Mouse (Mus musculus) naive thymus-derived CD4-positive, alpha-beta T cell, adult 2 months (primary cell): ENCODE results near the gene Rad54l.

ENCODE experiments used
- DNase-seq: peaks from one replicate; pipeline ENCODE4 v3.0.0-alpha.2; 2011; ENCODE audit warnings: low read depth

Rad54l gene

GRCm38 (mm10) chr4:116140801-116141574 is 17.5 kb upstream of the Rad54l start:
- DNase-seq, result no peak

DNA sequence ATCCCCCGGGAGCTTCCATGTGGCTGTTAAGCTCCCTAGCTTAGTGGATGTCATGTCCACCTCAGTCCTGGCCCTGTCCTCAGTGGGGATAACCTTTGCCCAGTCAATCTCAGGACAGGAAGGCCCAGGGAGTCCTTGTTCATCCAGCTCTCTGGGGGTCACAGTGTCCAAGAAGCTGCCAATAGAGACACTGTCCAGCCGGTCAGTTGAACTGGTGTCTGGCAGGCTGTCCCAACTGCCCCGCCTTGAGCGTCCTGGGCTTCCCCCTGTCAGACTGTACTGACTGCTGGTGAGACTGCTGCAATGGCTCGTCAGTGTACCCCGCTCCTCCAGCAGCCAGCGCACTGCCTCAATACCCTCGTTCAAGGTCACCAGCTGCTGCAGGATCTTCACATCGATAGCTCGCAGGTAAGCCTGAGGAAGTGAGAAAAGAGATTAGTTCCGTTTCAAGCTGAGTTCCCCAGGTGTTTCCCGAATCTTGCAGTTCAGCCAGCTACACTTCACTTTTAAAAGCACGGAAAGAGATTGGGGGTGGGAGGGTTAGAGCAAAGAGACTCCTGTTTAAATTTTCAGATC is 14.0 kb upstream of the Rad54l start:
- no peak for DNase-seq

DNA sequence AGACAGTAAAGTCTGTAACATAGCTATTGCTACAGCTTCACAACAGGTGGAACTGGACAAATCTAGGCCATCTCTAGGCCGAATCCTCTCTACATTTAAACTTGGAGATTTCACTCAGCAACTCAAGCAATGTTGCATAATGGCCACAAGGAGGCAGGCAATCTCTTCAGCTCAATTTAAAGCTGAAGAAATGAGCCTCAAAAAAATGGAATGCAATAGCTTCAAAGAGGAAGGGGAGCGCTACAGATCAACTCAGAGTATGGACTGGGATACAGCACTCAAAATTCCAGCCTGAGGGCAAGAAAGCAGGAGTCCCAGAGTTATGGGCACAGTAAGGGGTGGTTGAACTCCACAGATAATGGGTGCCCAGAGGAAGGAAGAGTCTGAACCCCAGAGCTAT is 11.5 kb upstream of the Rad54l start:
- peak; percentile 59 for DNase-seq

- DNase-seq, result no peak
These were observed 9.6 kb upstream of the Rad54l start for GRCm38 (mm10) chr4:116133126-116133525.

- DNase-seq, result no peak
These were observed 4.5 kb upstream of the Rad54l start for GRCm38 (mm10) chr4:116127956-116128355.

- no peak for DNase-seq
These were observed 2.4 kb upstream of the Rad54l start for GRCm38 (mm10) chr4:116125803-116126386.

- DNase-seq, result no peak
These were observed 728 bp downstream of the Rad54l start for GRCm38 (mm10) chr4:116122762-116123161.

DNA sequence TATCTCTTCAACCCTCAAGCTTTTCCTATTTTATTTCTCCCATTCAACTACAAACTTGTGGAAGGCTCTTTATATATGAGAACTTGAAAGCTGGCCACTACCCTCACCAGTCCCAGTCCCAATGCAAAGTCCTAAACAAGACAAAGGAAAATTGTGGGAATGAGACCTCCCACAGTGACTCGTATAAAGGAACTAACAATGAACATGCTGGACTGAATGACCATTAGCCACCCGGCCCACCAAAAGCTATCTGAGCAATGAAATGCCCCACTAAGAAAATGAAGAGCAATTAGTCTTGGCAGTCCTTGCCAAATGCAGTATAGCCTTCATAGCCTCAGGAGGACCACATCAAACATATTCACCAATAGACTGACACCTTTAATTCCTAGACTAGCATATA is 12.0 kb downstream of the Rad54l start:
- DNase-seq, result no peak

- DNase-seq, result no peak
These were observed 12.8 kb downstream of the Rad54l start for GRCm38 (mm10) chr4:116110695-116111094.

GRCm38 (mm10) chr4:116105278-116105677 is 18.2 kb downstream of the Rad54l start:
- DNase-seq, result no peak

DNA sequence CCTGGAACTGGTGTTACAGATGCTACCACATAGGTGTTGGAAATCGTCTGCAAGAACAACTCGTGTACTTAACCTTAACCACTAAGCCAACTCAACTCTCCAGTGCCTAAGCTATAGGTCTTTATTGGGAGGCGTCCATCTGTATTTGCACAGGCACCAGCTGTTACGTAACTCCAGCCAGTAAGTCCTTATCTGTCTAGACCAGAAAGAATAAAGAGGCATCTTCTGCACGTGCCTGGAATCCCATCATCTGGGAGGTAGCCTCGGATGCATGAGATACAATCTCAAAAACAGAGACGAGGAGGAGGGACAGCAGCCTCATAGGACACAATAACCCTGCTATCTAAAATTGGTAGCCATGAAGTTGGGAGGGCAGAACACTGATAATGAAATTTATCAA is 22.5 kb downstream of the Rad54l start:
- no peak for DNase-seq

DNA sequence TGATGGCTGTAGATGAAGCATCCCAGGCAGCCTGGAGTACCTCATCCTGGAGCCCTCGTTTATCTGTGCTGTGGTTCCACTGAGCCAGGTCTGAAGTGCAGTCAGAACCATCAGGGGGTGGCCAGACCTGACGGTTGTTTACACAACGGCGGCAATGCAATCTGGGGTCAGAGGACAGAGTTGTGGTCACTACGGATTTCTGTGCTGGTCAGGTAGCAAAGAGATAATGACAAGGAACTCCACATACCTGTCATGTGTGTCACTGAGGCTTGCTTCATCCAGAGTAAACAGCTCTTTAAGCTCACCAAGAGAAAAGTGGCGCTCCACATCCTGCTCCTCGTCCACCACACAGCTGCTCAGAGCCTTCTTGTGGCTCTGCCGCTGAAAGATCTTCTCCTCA is 26.3 kb downstream of the Rad54l start:
- DNase-seq, result no peak

DNA sequence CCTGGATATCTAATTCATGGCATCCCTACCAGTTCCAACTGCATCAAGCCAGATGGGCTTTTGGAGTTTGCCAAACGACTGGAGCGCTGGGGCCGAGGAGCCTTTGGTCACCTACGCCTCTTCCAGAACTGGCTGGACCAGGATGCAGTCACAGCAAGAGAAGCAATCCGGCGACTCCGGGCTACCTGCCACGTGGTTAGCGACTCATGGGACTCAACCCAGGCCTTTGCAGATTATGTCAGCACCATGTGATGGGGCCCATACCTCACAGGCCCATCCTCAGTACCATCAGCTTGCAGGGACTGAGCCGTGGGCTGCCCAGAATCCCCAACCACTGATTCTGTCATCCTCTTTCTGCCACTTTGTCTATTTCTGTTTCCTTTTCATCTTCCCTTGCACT is 27.2 kb downstream of the Rad54l start:
- no peak for DNase-seq

DNA sequence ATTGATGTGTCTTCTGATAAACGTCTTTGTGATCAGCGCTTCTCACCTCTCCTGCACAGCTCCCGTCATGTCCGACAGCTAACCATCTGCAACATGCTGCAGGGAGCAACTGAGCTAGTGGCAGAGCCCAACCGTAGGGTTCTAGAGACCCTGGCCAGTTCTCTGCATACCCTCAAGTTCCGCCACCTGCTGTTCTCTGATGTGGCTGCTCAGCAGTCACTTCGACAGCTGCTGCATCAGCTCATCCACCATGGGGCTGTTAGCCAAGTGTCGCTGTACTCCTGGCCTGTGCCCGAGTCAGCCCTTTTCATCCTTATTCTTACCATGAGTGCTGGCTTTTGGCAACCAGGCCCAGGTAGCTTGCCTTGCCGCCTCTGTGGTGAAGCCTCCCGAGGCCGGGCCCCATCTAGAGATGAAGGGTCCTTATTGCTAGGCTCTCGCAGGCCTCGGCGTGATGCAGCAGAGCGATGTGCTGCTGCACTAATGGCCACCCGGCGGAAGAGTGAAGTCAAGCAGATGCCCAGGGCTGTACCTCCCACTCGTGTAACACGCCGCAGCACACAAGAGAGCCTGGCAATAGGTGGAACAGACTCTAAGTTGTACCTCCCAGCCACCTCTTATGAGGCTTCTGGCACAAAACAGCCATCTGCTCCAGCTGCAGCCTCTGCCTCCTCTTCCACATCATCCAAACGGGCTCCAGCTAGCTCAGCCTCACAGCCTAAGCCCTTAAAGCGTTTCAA is 34.8 kb downstream of the Rad54l start:
- DNase-seq, result no peak

DNA sequence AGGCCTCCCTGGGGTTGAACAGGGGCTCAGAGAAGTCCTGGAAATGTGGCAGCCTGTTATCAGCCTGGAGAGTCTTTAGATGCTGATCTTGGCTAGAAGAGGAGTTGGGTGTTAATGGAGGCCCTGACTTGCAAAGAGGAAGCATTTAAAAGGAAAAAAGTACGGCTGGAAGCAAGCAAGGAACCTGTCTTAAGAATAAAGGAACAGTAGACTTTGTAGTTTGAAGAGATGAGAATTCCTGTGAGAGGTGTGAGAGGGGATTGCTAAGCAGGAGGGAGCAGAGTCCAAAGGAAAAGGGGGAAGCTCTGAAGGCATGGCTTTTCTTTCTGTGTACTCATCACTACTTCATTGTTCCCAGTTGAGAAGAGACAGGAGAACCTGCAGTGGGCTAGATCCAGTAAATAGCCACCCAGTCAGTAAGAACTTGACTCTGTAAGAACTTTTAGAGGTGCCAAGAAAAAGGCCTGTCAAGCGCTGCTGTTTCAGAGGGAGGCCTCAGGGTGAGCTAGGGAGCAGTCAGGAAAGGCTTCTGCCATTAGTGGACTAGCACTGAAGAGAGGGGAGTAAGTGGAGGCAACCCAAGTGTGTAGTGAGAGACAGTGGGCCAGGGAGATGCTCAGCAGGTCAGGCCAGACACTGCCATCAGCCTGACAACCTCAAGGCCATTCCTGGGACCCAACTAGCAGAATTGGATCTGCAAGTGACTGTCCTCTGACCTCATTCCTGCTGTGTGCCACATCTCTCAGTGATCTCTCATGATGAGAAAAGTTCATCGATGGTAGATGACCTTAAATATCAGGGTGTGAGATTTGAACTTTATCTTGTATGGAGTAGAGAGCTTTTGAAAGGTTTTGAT is 46.0 kb downstream of the Rad54l start:
- DNase-seq, result no peak

GRCm38 (mm10) chr4:116076369-116077231 is 46.9 kb downstream of the Rad54l start:
- DNase-seq, result peak; percentile 42

- peak; percentile 78 for DNase-seq
These were observed 47.7 kb downstream of the Rad54l start for GRCm38 (mm10) chr4:116075631-116076368.

DNA sequence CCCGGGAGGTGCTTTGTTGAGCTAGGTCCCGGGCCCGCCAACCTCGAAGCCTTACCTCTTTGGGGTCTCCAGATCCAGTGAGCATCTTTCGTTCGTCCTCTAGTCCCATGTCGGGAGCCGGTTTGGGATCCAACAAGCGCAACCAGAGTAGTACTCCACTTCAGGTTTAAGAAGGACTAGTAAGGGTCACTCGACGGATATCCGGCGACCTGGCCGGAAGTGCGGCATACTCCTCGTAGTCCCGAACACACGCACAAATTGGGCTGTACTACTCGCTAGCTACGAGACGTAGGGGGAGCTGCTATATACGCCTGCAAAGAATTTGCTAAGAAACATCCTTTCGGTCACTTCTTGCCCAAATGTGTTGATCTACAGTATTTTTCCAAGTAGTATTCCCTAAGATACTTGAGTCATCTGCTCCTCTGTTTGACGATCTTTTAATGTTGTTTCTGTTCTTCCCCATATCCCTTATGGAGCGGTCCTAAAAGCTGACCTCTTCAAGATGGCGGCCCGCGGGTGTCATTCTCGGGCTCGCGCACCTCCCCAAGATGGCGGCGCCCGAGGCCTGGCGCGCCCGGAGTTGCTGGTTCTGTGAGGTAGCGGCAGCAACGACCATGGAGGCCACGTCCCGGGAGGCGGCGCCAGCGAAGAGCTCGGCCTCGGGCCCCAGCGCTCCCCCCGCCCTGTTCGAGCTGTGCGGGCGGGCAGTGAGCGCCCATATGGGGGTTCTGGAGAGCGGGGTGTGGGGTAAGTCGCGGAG is 48.4 kb downstream of the Rad54l start, which contains the start of the genes Uqcrh and Lrrc41:
Gene Uqcrh, minus strand, starts transcription at position 211 of the 760 bp plus-strand sequence.
Gene Lrrc41, plus strand, starts transcription at position 409 of the 760 bp plus-strand sequence.
- DNase-seq, result peak; percentile 99

GRCm38 (mm10) chr4:116074145-116074675 is 49.3 kb downstream of the Rad54l start:
- peak; percentile 67 for DNase-seq
